Mouse (Mus musculus): ENCODE results near the gene Lzic.
A peak's percentile ranks its signal among the peaks of the same experiment; 100 is the strongest.
"Not testable (repeated sequence)": the region's sequence is repeated elsewhere in the genome, so short reads cannot be mapped to it uniquely, and the experiment has no call there.

Lzic gene

GRCm38 (mm10) chr4:149485053-149485824, at the start of gene Lzic, which contains the start of gene Nmnat1:
Gene Lzic, plus strand, starts transcription at chr4:149485229.
Gene Nmnat1, minus strand, starts transcription at chr4:149485202.
- peak; percentile 87 for DNase-seq (ENCODE audit: low spot score in 2 of 2)

GRCm38 (mm10) chr4:149440576-149440975, 44.5 kb upstream of the Lzic start:
- DNase-seq (ENCODE audit: low spot score in 2 of 2) = no peak

- DNase-seq (ENCODE audit: low spot score in 2 of 2) = no peak
Observed at GRCm38 (mm10) chr4:149442436-149442835, 42.6 kb upstream of the Lzic start.

- DNase-seq (ENCODE audit: low spot score in 2 of 2) = no peak
Observed at GRCm38 (mm10) chr4:149444465-149444864, 40.6 kb upstream of the Lzic start.

GRCm38 (mm10) chr4:149444964-149445701, 39.9 kb upstream of the Lzic start:
- peak; percentile 82 to 85 for DNase-seq (ENCODE audit: low spot score in 2 of 2)

- DNase-seq (ENCODE audit: low spot score in 2 of 2) = no peak
Observed at GRCm38 (mm10) chr4:149445868-149446267, 39.2 kb upstream of the Lzic start.

GRCm38 (mm10) chr4:149446309-149446708, 38.7 kb upstream of the Lzic start:
- no peak for DNase-seq (ENCODE audit: low spot score in 2 of 2)

- DNase-seq (ENCODE audit: low spot score in 2 of 2) = no peak
Observed at GRCm38 (mm10) chr4:149450636-149451035, 34.4 kb upstream of the Lzic start.

- DNase-seq (ENCODE audit: low spot score in 2 of 2) = no peak
Observed at GRCm38 (mm10) chr4:149453656-149454055, 31.4 kb upstream of the Lzic start.

GRCm38 (mm10) chr4:149454263-149454662, 30.8 kb upstream of the Lzic start:
- DNase-seq (ENCODE audit: low spot score in 2 of 2) = no peak

GRCm38 (mm10) chr4:149454879-149455278, 30.1 kb upstream of the Lzic start, which contains the start of gene Rbp7:
Gene Rbp7, minus strand, starts transcription at chr4:149454978.
- no peak for DNase-seq (ENCODE audit: low spot score in 2 of 2)

- DNase-seq (ENCODE audit: low spot score in 2 of 2) = not testable (repeated sequence)
Observed at GRCm38 (mm10) chr4:149457163-149457562, 27.9 kb upstream of the Lzic start.

- no peak for DNase-seq (ENCODE audit: low spot score in 2 of 2)
Observed at GRCm38 (mm10) chr4:149457831-149458430, 27.1 kb upstream of the Lzic start.

GRCm38 (mm10) chr4:149458526-149458925, 26.5 kb upstream of the Lzic start:
- no peak for DNase-seq (ENCODE audit: low spot score in 2 of 2)

GRCm38 (mm10) chr4:149459425-149459824, 25.6 kb upstream of the Lzic start:
- no peak for DNase-seq (ENCODE audit: low spot score in 2 of 2)

GRCm38 (mm10) chr4:149460475-149460874, 24.6 kb upstream of the Lzic start:
- not testable (repeated sequence) for DNase-seq (ENCODE audit: low spot score in 2 of 2)

GRCm38 (mm10) chr4:149461579-149462304, 23.3 kb upstream of the Lzic start:
- no peak for DNase-seq (ENCODE audit: low spot score in 2 of 2)

GRCm38 (mm10) chr4:149462305-149462971, 22.6 kb upstream of the Lzic start:
- no peak for DNase-seq (ENCODE audit: low spot score in 2 of 2)

GRCm38 (mm10) chr4:149463435-149463950, 21.5 kb upstream of the Lzic start:
- DNase-seq (ENCODE audit: low spot score in 2 of 2) = no peak

GRCm38 (mm10) chr4:149469557-149469956, 15.5 kb upstream of the Lzic start:
- DNase-seq (ENCODE audit: low spot score in 2 of 2) = no peak

- DNase-seq (ENCODE audit: low spot score in 2 of 2) = no peak
Observed at GRCm38 (mm10) chr4:149475096-149475495, 9.9 kb upstream of the Lzic start.
